Mouse (Mus musculus) hindbrain, embryonic 13.5 days (tissue): Measurements from ENCODE around the gene Alox12e. TPM values are rescaled to one million over a fixed set of nuclear protein-coding genes. Genes with fewer than 3 reads are reported as not detected.

Source experiments
- ATAC-seq: fragments of 200-750 bp; cut with Nextera tagmentation; 2 replicates; pipeline ENCODE4 v1.8.0; 2017; ENCODE audit warnings: moderate TSS enrichment; ENCODE audit not compliant: low FRiP score
- H3K27ac ChIP-seq: fragments of 300-500 bp; sonication (generic); 2 replicates; pipeline ENCODE4 v1.5.1; 2015; ENCODE audit warnings: inconsistent platforms, mild to moderate bottlenecking, moderate library complexity
- H3K27me3 ChIP-seq: fragments of 300-500 bp; sonication (generic); 2 replicates; pipeline ENCODE4 v1.6.1; 2015; ENCODE audit warnings: mild to moderate bottlenecking, inconsistent platforms
- H3K36me3 ChIP-seq: fragments of 300-500 bp; sonication (generic); 2 replicates; pipeline ENCODE4 v1.6.1; 2015; ENCODE audit warnings: mild to moderate bottlenecking, inconsistent platforms
- H3K4me1 ChIP-seq: fragments of 300-500 bp; sonication (generic); replicated peaks from 2 replicates; pipeline ENCODE4 v1.6.1; 2015; ENCODE audit warnings: inconsistent platforms
- H3K4me2 ChIP-seq: fragments of 300-500 bp; sonication (generic); 2 replicates; pipeline ENCODE4 v1.6.1; 2015; ENCODE audit warnings: inconsistent platforms, mild to moderate bottlenecking, moderate library complexity
- H3K4me3 ChIP-seq: fragments of 300-500 bp; sonication (generic); 2 replicates; pipeline ENCODE4 v1.5.1; 2015; ENCODE audit warnings: mild to moderate bottlenecking, inconsistent platforms
- H3K9ac ChIP-seq: fragments of 300-500 bp; sonication (generic); 2 replicates; pipeline ENCODE4 v1.6.1; 2015; ENCODE audit warnings: mild to moderate bottlenecking, inconsistent platforms
- H3K9me3 ChIP-seq: fragments of 300-500 bp; sonication (generic); 2 replicates; pipeline ENCODE4 v1.6.1; 2016; ENCODE audit warnings: inconsistent platforms
- WGBS: fragments of 180-500 bp; shearing (Covaris S2); methylation state at CpG from one replicate; pipeline ENCODE4 v1.1.7; 2015; 5-methylcytosine and 5-hydroxymethylcytosine counted together
- polyA plus RNA-seq: library from polyadenylated mRNA; unstranded; fragments of >200 nt; fragmentation: Nextera tagmentation; extraction: Ambion mirVana; gene quantifications from 2 replicates; pipeline ENCODE4 v1.2.1, GENCODE M21; 2015

Gene Alox12e
- polyA plus RNA-seq, 1 experiment from 2014 or later = not detected

GRCm38 (mm10) chr11:70313833-70314232, 8.6 kb downstream of the Alox12e start:
- Histone ChIP-seq H3K27me3 (peaks cover 16% of the 10 kb centered on the region; the same call in 1 of the 2 replicates), H3K36me3 (no peaks in the 10 kb centered on the region), H3K4me3 (no peak overlapping the region), H3K9ac (no peak overlapping the region), H3K27ac (no peak overlapping the region), H3K9me3 (no peaks in the 10 kb centered on the region), H3K4me1 (no peaks in the 10 kb centered on the region), H3K4me2 (no peak overlapping the region)
- no peak for ATAC-seq
- WGBS = 44% methylated on average over 7 of the region's 7 CpGs

GRCm38 (mm10) chr11:70309341-70309740, 13.1 kb downstream of the Alox12e start:
- no peaks in the 10 kb centered on the region for H3K4me1 ChIP-seq
- H3K9ac ChIP-seq = no peak overlapping the region
- 30% methylated on average over 9 of the region's 9 CpGs for WGBS
- no peak overlapping the region for H3K27ac ChIP-seq
- H3K9me3 ChIP-seq = no peaks in the 10 kb centered on the region
- peaks cover 10% of the 10 kb centered on the region; the same call in 1 of the 2 replicates for H3K27me3 ChIP-seq
- H3K4me3 ChIP-seq = no peak overlapping the region
- no peaks in the 10 kb centered on the region for H3K36me3 ChIP-seq
- no peak for ATAC-seq
- H3K4me2 ChIP-seq = no peak overlapping the region

- no peak overlapping the region for H3K27ac ChIP-seq
- no peak overlapping the region for H3K4me3 ChIP-seq
- H3K9me3 ChIP-seq = no peaks in the 10 kb centered on the region
- H3K4me1 ChIP-seq = no peaks in the 10 kb centered on the region
- WGBS = 91% methylated on average over 2 of the region's 2 CpGs
- H3K36me3 ChIP-seq = no peaks in the 10 kb centered on the region
- no peak for ATAC-seq
- H3K27me3 ChIP-seq = peaks cover 9% of the 10 kb centered on the region; the same call in 1 of the 2 replicates
- H3K9ac ChIP-seq = no peak overlapping the region
- no peak overlapping the region for H3K4me2 ChIP-seq
These were observed 14.1 kb downstream of the Alox12e start for GRCm38 (mm10) chr11:70308296-70308695.

- no peak overlapping the region for H3K9ac ChIP-seq
- 68% methylated on average over 7 of the region's 7 CpGs for WGBS
- H3K4me2 ChIP-seq = no peak overlapping the region
- no peaks in the 10 kb centered on the region for H3K4me1 ChIP-seq
- ATAC-seq = no peak
- no peaks in the 10 kb centered on the region for H3K9me3 ChIP-seq
- no peak overlapping the region for H3K27ac ChIP-seq
- no peaks in the 10 kb centered on the region for H3K36me3 ChIP-seq
- no peak overlapping the region for H3K4me3 ChIP-seq
- H3K27me3 ChIP-seq = peaks cover 3% of the 10 kb centered on the region; the same call in 1 of the 2 replicates
These were observed 16.3 kb downstream of the Alox12e start for GRCm38 (mm10) chr11:70306159-70306558.

GRCm38 (mm10) chr11:70302293-70302692, 20.1 kb downstream of the Alox12e start:
- Histone ChIP-seq H3K9ac (no peak overlapping the region), H3K27me3 (peaks cover 2% of the 10 kb centered on the region; the same call in 1 of the 2 replicates), H3K36me3 (no peaks in the 10 kb centered on the region), H3K27ac (no peak overlapping the region), H3K4me2 (no peak overlapping the region), H3K9me3 (no peaks in the 10 kb centered on the region), H3K4me3 (no peak overlapping the region), H3K4me1 (no peaks in the 10 kb centered on the region)
- WGBS = 87% methylated on average over 4 of the region's 4 CpGs
- no peak for ATAC-seq

- H3K4me2 ChIP-seq = no peak overlapping the region
- no peaks in the 10 kb centered on the region for H3K4me1 ChIP-seq
- no peak overlapping the region for H3K9ac ChIP-seq
- no peaks in the 10 kb centered on the region for H3K36me3 ChIP-seq
- H3K27me3 ChIP-seq = no peaks in the 10 kb centered on the region
- no peak overlapping the region for H3K4me3 ChIP-seq
- no peak for ATAC-seq
- no peaks in the 10 kb centered on the region; the same call in 1 of the 2 replicates for H3K9me3 ChIP-seq
- H3K27ac ChIP-seq = no peak overlapping the region
- WGBS = 74% methylated on average over 12 of the region's 12 CpGs
These were observed 24.5 kb downstream of the Alox12e start for GRCm38 (mm10) chr11:70297836-70298454.

- no peak for ATAC-seq
- H3K36me3 ChIP-seq = no peaks in the 10 kb centered on the region
- 72% methylated on average over 4 of the region's 4 CpGs for WGBS
- H3K9me3 ChIP-seq = no peaks in the 10 kb centered on the region; the same call in 1 of the 2 replicates
- H3K9ac ChIP-seq = no peak overlapping the region
- no peak overlapping the region for H3K27ac ChIP-seq
- H3K4me1 ChIP-seq = no peaks in the 10 kb centered on the region
- H3K4me2 ChIP-seq = no peak overlapping the region
- H3K27me3 ChIP-seq = no peaks in the 10 kb centered on the region
- no peak overlapping the region for H3K4me3 ChIP-seq
These were observed 25.0 kb downstream of the Alox12e start for GRCm38 (mm10) chr11:70297405-70297804.

GRCm38 (mm10) chr11:70293881-70294280, 28.5 kb downstream of the Alox12e start:
- Histone ChIP-seq H3K36me3 (no peaks in the 10 kb centered on the region), H3K4me1 (no peaks in the 10 kb centered on the region), H3K4me2 (no peak overlapping the region), H3K27me3 (0 out of 2 replicates have a peak, but pooled peaks cover 2% of the 10 kb centered on the region), H3K27ac (no peak overlapping the region), H3K4me3 (no peak overlapping the region), H3K9ac (no peak overlapping the region), H3K9me3 (no peaks in the 10 kb centered on the region; the same call in 1 of the 2 replicates)
- 85% methylated on average over 6 of the region's 6 CpGs for WGBS
- no peak for ATAC-seq

- Histone ChIP-seq H3K9ac (no peak overlapping the region), H3K9me3 (no peaks in the 10 kb centered on the region; the same call in 1 of the 2 replicates), H3K27ac (no peak overlapping the region), H3K27me3 (0 out of 2 replicates have a peak, but pooled peaks cover 2% of the 10 kb centered on the region), H3K4me2 (no peak overlapping the region), H3K4me1 (no peaks in the 10 kb centered on the region), H3K36me3 (no peaks in the 10 kb centered on the region), H3K4me3 (no peak overlapping the region)
- WGBS = 88% methylated on average over 6 of the region's 6 CpGs
- ATAC-seq = no peak
These were observed 31.2 kb downstream of the Alox12e start for GRCm38 (mm10) chr11:70291235-70291634.

GRCm38 (mm10) chr11:70289236-70289635, 33.2 kb downstream of the Alox12e start:
- H3K9me3 ChIP-seq = no peaks in the 10 kb centered on the region
- H3K4me2 ChIP-seq = no peak overlapping the region
- H3K4me1 ChIP-seq = no peaks in the 10 kb centered on the region
- H3K4me3 ChIP-seq = no peak overlapping the region
- H3K9ac ChIP-seq = no peak overlapping the region
- WGBS = 50% methylated on average over 6 of the region's 6 CpGs
- 0 out of 2 replicates have a peak, but pooled peaks cover 2% of the 10 kb centered on the region for H3K27me3 ChIP-seq
- no peak overlapping the region for H3K27ac ChIP-seq
- H3K36me3 ChIP-seq = no peaks in the 10 kb centered on the region
- no peak for ATAC-seq

GRCm38 (mm10) chr11:70288102-70288501, 34.3 kb downstream of the Alox12e start:
- no peaks in the 10 kb centered on the region for H3K4me1 ChIP-seq
- H3K27ac ChIP-seq = no peak overlapping the region
- H3K27me3 ChIP-seq = 0 out of 2 replicates have a peak, but pooled peaks cover 2% of the 10 kb centered on the region
- WGBS = 90% methylated on average over 10 of the region's 10 CpGs
- H3K9ac ChIP-seq = no peak overlapping the region
- H3K4me3 ChIP-seq = no peak overlapping the region
- no peaks in the 10 kb centered on the region for H3K9me3 ChIP-seq
- no peaks in the 10 kb centered on the region for H3K36me3 ChIP-seq
- ATAC-seq = no peak
- no peak overlapping the region for H3K4me2 ChIP-seq

- H3K9ac ChIP-seq = no peak overlapping the region
- no peak overlapping the region for H3K4me2 ChIP-seq
- H3K27me3 ChIP-seq = no peaks in the 10 kb centered on the region
- no peak overlapping the region for H3K27ac ChIP-seq
- H3K4me1 ChIP-seq = no peaks in the 10 kb centered on the region
- no peaks in the 10 kb centered on the region for H3K9me3 ChIP-seq
- no peak overlapping the region for H3K4me3 ChIP-seq
- 84% methylated on average over 5 of the region's 5 CpGs for WGBS
- no peaks in the 10 kb centered on the region for H3K36me3 ChIP-seq
- no peak for ATAC-seq
These were observed 36.7 kb downstream of the Alox12e start for GRCm38 (mm10) chr11:70285686-70286085.

- ATAC-seq = no peak
- no peak overlapping the region for H3K27ac ChIP-seq
- H3K4me2 ChIP-seq = no peak overlapping the region
- H3K4me3 ChIP-seq = no peak overlapping the region
- no peaks in the 10 kb centered on the region for H3K4me1 ChIP-seq
- no peaks in the 10 kb centered on the region for H3K36me3 ChIP-seq
- no peaks in the 10 kb centered on the region for H3K9me3 ChIP-seq
- H3K9ac ChIP-seq = no peak overlapping the region
- WGBS = 85% methylated on average over 3 of the region's 3 CpGs
- no peaks in the 10 kb centered on the region for H3K27me3 ChIP-seq
These were observed 37.7 kb downstream of the Alox12e start for GRCm38 (mm10) chr11:70284757-70285156.
